Mouse (Mus musculus): ENCODE measurements around the gene Usp48. TPM values are rescaled to one million over a fixed set of nuclear protein-coding genes. Genes with fewer than 3 reads are reported as not detected.

The Usp48 gene
- polyA plus RNA-seq, 1 experiment: 14.6 TPM

DNA sequence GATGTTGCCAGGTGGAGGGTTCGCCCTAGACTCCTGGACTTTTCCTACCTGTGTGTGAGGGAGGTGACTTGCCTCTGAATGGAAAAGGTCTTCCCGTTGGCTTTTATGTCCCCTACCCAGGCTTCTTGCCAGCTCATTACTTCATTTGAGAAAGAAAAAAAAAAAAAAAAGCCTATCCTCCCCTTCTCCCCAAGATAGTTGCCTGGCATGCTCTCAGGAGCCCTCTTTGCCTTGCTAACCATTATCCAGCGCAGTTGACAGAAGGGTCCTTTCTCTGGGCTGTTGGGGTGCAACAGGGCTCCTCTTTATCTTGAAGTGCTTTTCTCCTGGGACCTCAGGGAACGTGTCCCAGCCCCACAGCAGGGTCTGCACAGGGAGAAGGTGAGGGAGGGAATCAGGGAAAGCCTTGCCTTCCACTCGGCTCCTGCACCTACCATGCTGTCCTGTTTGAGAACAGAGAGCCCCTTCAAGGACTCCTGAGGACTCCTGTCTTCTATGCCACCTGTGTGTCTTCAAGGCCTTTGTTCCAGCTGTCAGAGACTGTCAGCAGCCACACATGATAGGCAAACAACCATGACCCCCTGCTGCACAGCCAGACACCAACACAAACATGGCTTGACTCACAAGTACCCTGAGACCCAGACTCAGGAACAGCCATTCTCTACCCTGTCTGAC, 72.9 kb downstream of the Usp48 start:
- Histone ChIP-seq H3K27me3 (ENCODE audit: control insufficient read depth, insufficient read depth, insufficient read length) (peaks cover 33% of the 10 kb centered on the region), H3K79me2 (ENCODE audit: control insufficient read depth, insufficient read depth) (no peaks in the 10 kb centered on the region), H3K36me3 (ENCODE audit: control insufficient read depth, insufficient read depth) (no peaks in the 10 kb centered on the region), H3ac (ENCODE audit: control insufficient read depth, insufficient read length, low read depth) (no peak overlapping the region), H3K4me3 (ENCODE audit: insufficient read depth, poor library complexity, severe bottlenecking) (no peak overlapping the region), H3K79me3 (ENCODE audit: low read depth) (no peaks in the 10 kb centered on the region)
- no peak for TF ChIP-seq MYOD1 (IDR thresholded peaks at IDR 0.05; ENCODE audit: control insufficient read depth, insufficient read length, low read depth)
- no peak for TF ChIP-seq MYOG (IDR thresholded peaks at IDR 0.05; ENCODE audit: control insufficient read depth, extremely low read depth, insufficient read length)
- TF ChIP-seq USF1 (IDR thresholded peaks at IDR 0.05; ENCODE audit: low read depth): no peak
- TF ChIP-seq MAX (IDR thresholded peaks at IDR 0.05): no peak
- TF ChIP-seq FOSL1 (IDR thresholded peaks at IDR 0.05; ENCODE audit: insufficient read depth, low read length, poor library complexity, severe bottlenecking): no peak

DNA sequence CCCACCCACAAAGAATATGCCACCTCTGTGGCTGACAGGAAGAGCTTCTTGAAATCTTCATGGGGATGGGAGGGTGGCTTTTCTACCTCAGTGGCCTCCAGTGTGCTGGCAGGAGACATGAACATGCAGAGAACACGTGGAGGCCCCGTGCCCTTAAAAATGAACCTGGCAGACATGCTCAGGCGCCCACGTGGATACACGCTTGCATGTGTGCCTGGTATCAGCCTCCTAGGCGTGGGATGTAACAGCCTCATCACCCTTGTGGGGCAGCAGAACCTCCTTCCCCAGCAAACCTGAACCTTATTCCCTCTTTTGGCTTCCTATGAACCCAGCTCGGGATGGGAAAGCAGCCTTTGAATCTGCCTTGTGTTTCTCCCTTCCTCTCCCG, 73.4 kb downstream of the Usp48 start:
- TF ChIP-seq MYOD1 (IDR thresholded peaks at IDR 0.05; ENCODE audit: control insufficient read depth, insufficient read length, low read depth): no peak
- TF ChIP-seq FOSL1 (IDR thresholded peaks at IDR 0.05; ENCODE audit: insufficient read depth, low read length, poor library complexity, severe bottlenecking): no peak
- TF ChIP-seq MAX (IDR thresholded peaks at IDR 0.05): no peak
- no peak for TF ChIP-seq USF1 (IDR thresholded peaks at IDR 0.05; ENCODE audit: low read depth)
- no peak for TF ChIP-seq CTCF (IDR thresholded peaks at IDR 0.05; ENCODE audit: control insufficient read depth, insufficient read depth, insufficient read length)
- TF ChIP-seq MYOG (IDR thresholded peaks at IDR 0.05; ENCODE audit: control insufficient read depth, extremely low read depth, insufficient read length): no peak
- TF ChIP-seq CEBPB (IDR thresholded peaks at IDR 0.05; ENCODE audit: low read depth): no peak
- no peak overlapping the region for H3ac ChIP-seq (ENCODE audit: control insufficient read depth, insufficient read length, low read depth)
- peaks cover 33% of the 10 kb centered on the region for H3K27me3 ChIP-seq (ENCODE audit: control insufficient read depth, insufficient read depth, insufficient read length)

DNA sequence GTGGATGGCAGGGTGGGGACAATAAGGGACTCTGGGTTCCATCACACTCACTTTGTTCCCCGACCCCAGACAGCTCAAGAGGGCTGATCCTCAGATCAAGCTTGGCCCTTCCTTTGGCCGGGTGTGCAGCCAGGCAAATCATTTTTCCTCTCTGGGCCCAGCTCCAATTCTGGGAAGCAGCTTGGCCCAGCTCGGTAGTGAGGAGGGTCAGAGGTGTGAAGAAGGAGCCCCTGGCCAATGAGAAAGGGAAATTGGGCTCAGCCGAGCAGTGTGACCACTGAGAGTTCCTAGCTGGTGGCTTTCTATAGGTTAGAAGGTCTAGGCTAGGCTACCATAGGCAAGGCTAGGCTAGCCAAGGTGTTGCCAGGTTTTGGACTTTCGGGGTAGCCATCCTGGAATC, 74.2 kb downstream of the Usp48 start:
- Histone ChIP-seq H3K79me2 (ENCODE audit: control insufficient read depth, insufficient read depth) (no peaks in the 10 kb centered on the region), H3K27me3 (ENCODE audit: control insufficient read depth, insufficient read depth, insufficient read length) (peaks cover 33% of the 10 kb centered on the region), H3K36me3 (ENCODE audit: control insufficient read depth, insufficient read depth) (no peaks in the 10 kb centered on the region), H3ac (ENCODE audit: control insufficient read depth, insufficient read length, low read depth) (no peak overlapping the region), H3K4me3 (ENCODE audit: insufficient read depth, poor library complexity, severe bottlenecking) (no peak overlapping the region), H3K79me3 (ENCODE audit: low read depth) (no peaks in the 10 kb centered on the region)
- no peak for TF ChIP-seq FOSL1 (IDR thresholded peaks at IDR 0.05; ENCODE audit: insufficient read depth, low read length, poor library complexity, severe bottlenecking)
- no peak for TF ChIP-seq USF1 (IDR thresholded peaks at IDR 0.05; ENCODE audit: low read depth)
- no peak for TF ChIP-seq CTCF (IDR thresholded peaks at IDR 0.05; ENCODE audit: control insufficient read depth, insufficient read depth, insufficient read length)
- no peak for TF ChIP-seq MYOG (IDR thresholded peaks at IDR 0.05; ENCODE audit: control insufficient read depth, extremely low read depth, insufficient read length)
- no peak for TF ChIP-seq CEBPB (IDR thresholded peaks at IDR 0.05; ENCODE audit: low read depth)
- TF ChIP-seq MAX (IDR thresholded peaks at IDR 0.05): no peak
- TF ChIP-seq MYOD1 (IDR thresholded peaks at IDR 0.05; ENCODE audit: control insufficient read depth, insufficient read length, low read depth): no peak

More for the DNA sequence above, 73.4 kb downstream of the Usp48 start:
- Histone ChIP-seq H3K36me3 (ENCODE audit: control insufficient read depth, insufficient read depth) (no peaks in the 10 kb centered on the region), H3K79me3 (ENCODE audit: low read depth) (no peaks in the 10 kb centered on the region), H3K4me3 (ENCODE audit: insufficient read depth, poor library complexity, severe bottlenecking) (no peak overlapping the region), H3K79me2 (ENCODE audit: control insufficient read depth, insufficient read depth) (no peaks in the 10 kb centered on the region)

DNA sequence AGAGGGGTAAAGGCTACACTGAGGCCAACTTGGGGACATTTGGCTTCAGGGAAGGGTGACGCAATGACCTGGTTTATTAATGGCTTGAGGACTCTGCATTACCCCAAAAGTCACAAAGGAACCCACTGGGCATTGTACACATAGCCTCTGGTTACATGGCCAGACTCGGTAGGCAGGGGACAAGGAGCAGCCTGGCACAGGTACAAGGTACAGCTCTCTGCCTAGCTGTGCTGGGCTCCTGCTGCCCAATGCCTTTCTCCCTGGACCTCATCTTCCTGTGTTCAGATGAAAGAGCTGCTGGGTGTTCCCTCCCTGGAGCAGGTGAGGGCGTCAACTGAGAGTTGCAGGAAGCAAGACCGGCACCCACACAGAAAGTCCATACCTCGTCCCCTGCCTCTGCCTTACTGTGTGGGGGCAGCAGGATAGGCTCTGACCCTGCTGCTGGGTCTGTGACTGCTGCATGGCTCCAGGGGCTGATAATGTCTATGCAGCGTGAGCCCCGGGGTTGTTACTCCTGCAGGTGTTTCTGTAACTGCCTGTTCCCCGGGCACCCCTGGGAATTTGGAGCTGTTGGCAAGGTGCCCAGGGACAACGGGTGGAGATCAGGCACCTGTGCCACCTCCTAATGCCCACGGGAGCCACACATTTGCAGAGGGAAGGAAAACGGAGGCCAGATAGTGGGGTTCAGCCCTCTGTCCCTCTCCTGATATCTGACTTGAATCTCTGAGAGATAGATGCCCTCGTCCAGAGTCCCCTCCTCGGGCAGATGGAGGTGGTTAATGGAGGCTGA, 78.4 kb downstream of the Usp48 start:
- H3K4me3 ChIP-seq (ENCODE audit: insufficient read depth, poor library complexity, severe bottlenecking): no peak overlapping the region
- TF ChIP-seq CTCF (IDR thresholded peaks at IDR 0.05; ENCODE audit: control insufficient read depth, insufficient read depth, insufficient read length): no peak
- TF ChIP-seq USF1 (IDR thresholded peaks at IDR 0.05; ENCODE audit: low read depth): no peak
- no peak for TF ChIP-seq MAX (IDR thresholded peaks at IDR 0.05)
- no peak for TF ChIP-seq MYOG (IDR thresholded peaks at IDR 0.05; ENCODE audit: control insufficient read depth, extremely low read depth, insufficient read length)
- TF ChIP-seq FOSL1 (IDR thresholded peaks at IDR 0.05; ENCODE audit: insufficient read depth, low read length, poor library complexity, severe bottlenecking): no peak
- TF ChIP-seq CEBPB (IDR thresholded peaks at IDR 0.05; ENCODE audit: low read depth): no peak
- no peak for TF ChIP-seq MYOD1 (IDR thresholded peaks at IDR 0.05; ENCODE audit: control insufficient read depth, insufficient read length, low read depth)
- H3K79me2 ChIP-seq (ENCODE audit: control insufficient read depth, insufficient read depth): no peaks in the 10 kb centered on the region
- no peaks in the 10 kb centered on the region for H3K36me3 ChIP-seq (ENCODE audit: control insufficient read depth, insufficient read depth)
- no peaks in the 10 kb centered on the region for H3K79me3 ChIP-seq (ENCODE audit: low read depth)
- peaks cover 12% of the 10 kb centered on the region for H3K27me3 ChIP-seq (ENCODE audit: control insufficient read depth, insufficient read depth, insufficient read length)
- no peak overlapping the region for H3ac ChIP-seq (ENCODE audit: control insufficient read depth, insufficient read length, low read depth)

DNA sequence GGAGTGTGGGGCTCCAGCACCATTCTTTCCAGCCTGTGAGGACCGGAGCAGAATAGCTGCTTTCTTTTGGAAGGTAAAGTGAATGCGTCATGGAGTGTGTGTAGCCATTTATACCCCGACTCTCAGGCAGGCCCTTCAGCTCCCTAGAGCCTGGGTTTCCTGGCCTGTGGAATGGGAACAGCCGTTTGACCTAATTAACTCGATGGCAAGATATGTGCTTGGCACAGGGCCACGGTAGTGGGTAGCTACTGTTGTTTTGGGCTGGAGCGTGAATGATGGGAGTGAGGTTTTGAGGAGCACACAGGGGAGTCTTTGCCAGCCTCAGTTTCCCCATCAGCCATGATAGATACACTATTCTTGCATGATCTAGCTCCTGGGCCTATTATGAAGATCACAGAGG, 82.0 kb downstream of the Usp48 start:
- H3K79me2 ChIP-seq (ENCODE audit: control insufficient read depth, insufficient read depth): no peaks in the 10 kb centered on the region
- no peaks in the 10 kb centered on the region for H3K36me3 ChIP-seq (ENCODE audit: control insufficient read depth, insufficient read depth)
- H3K4me3 ChIP-seq (ENCODE audit: insufficient read depth, poor library complexity, severe bottlenecking): no peak overlapping the region
- H3K79me3 ChIP-seq (ENCODE audit: low read depth): no peaks in the 10 kb centered on the region
- H3ac ChIP-seq (ENCODE audit: control insufficient read depth, insufficient read length, low read depth): no peak overlapping the region
- TF ChIP-seq CEBPB (IDR thresholded peaks at IDR 0.05; ENCODE audit: low read depth) (no peak), FOSL1 (IDR thresholded peaks at IDR 0.05; ENCODE audit: insufficient read depth, low read length, poor library complexity, severe bottlenecking) (no peak), CTCF (IDR thresholded peaks at IDR 0.05; ENCODE audit: control insufficient read depth, insufficient read depth, insufficient read length) (no peak), USF1 (IDR thresholded peaks at IDR 0.05; ENCODE audit: low read depth) (no peak), MYOG (IDR thresholded peaks at IDR 0.05; ENCODE audit: control insufficient read depth, extremely low read depth, insufficient read length) (no peak), MYOD1 (IDR thresholded peaks at IDR 0.05; ENCODE audit: control insufficient read depth, insufficient read length, low read depth) (no peak), MAX (IDR thresholded peaks at IDR 0.05) (no peak)
- H3K27me3 ChIP-seq (ENCODE audit: control insufficient read depth, insufficient read depth, insufficient read length): peaks cover 26% of the 10 kb centered on the region
